Mouse (Mus musculus): Measurements from ENCODE around the gene Patj. TPM values are rescaled to one million over a fixed set of nuclear protein-coding genes. Genes with fewer than 3 reads are reported as not detected.

Patj gene
- polyA plus RNA-seq, 1 experiment, result not detected

- no peak for TF ChIP-seq GATA1 (IDR thresholded peaks at IDR 0.05; ENCODE audit: low read length)
These were observed 303.3 kb downstream of the Patj start for GRCm38 (mm10) chr4:98698921-98699320.

- TF ChIP-seq GATA1 (IDR thresholded peaks at IDR 0.05; ENCODE audit: low read length), result no peak
These were observed 304.6 kb downstream of the Patj start for GRCm38 (mm10) chr4:98700156-98700555.

- no peak for TF ChIP-seq GATA1 (IDR thresholded peaks at IDR 0.05; ENCODE audit: low read length)
These were observed 306.8 kb downstream of the Patj start for GRCm38 (mm10) chr4:98702201-98702894.

- TF ChIP-seq GATA1 (IDR thresholded peaks at IDR 0.05; ENCODE audit: low read length), result no peak
These were observed 315.3 kb downstream of the Patj start for GRCm38 (mm10) chr4:98710891-98711290.

GRCm38 (mm10) chr4:98717735-98718546, 322.4 kb downstream of the Patj start:
- TF ChIP-seq GATA1 (IDR thresholded peaks at IDR 0.05; ENCODE audit: low read length), result no peak

GRCm38 (mm10) chr4:98718547-98718917, 322.9 kb downstream of the Patj start:
- TF ChIP-seq GATA1 (IDR thresholded peaks at IDR 0.05; ENCODE audit: low read length), result no peak

- no peak for TF ChIP-seq GATA1 (IDR thresholded peaks at IDR 0.05; ENCODE audit: low read length)
These were observed 326.9 kb downstream of the Patj start for GRCm38 (mm10) chr4:98722454-98722853.

- no peak for TF ChIP-seq GATA1 (IDR thresholded peaks at IDR 0.05; ENCODE audit: low read length)
These were observed 329.9 kb downstream of the Patj start for GRCm38 (mm10) chr4:98725439-98725838.

- no peak for TF ChIP-seq GATA1 (IDR thresholded peaks at IDR 0.05; ENCODE audit: low read length)
These were observed 331.1 kb downstream of the Patj start, which contains the start of gene L1td1 for GRCm38 (mm10) chr4:98726590-98727237. Gene L1td1, plus strand, starts transcription at chr4:98726734.

- no peak for TF ChIP-seq GATA1 (IDR thresholded peaks at IDR 0.05; ENCODE audit: low read length)
These were observed 331.8 kb downstream of the Patj start for GRCm38 (mm10) chr4:98727295-98727958.

- no peak for TF ChIP-seq GATA1 (IDR thresholded peaks at IDR 0.05; ENCODE audit: low read length)
These were observed 332.4 kb downstream of the Patj start for GRCm38 (mm10) chr4:98727959-98728347.

GRCm38 (mm10) chr4:98728716-98729115, 333.1 kb downstream of the Patj start:
- no peak for TF ChIP-seq GATA1 (IDR thresholded peaks at IDR 0.05; ENCODE audit: low read length)

- TF ChIP-seq GATA1 (IDR thresholded peaks at IDR 0.05; ENCODE audit: low read length), result no peak
These were observed 338.1 kb downstream of the Patj start for GRCm38 (mm10) chr4:98733660-98734059.

- TF ChIP-seq GATA1 (IDR thresholded peaks at IDR 0.05; ENCODE audit: low read length), result no peak
These were observed 344.2 kb downstream of the Patj start for GRCm38 (mm10) chr4:98739753-98740152.

- no peak for TF ChIP-seq GATA1 (IDR thresholded peaks at IDR 0.05; ENCODE audit: low read length)
These were observed 347.8 kb downstream of the Patj start for GRCm38 (mm10) chr4:98743209-98743905.
